Mouse (Mus musculus): ENCODE data around the gene Hcfc2.

The Hcfc2 gene

GRCm38 (mm10) chr10:82695956-82696355, at the start of gene Hcfc2:
Gene Hcfc2, plus strand, starts transcription at chr10:82696160.
- in situ Hi-C loops (cut with MboI, MseI), result no loop called here

DNA sequence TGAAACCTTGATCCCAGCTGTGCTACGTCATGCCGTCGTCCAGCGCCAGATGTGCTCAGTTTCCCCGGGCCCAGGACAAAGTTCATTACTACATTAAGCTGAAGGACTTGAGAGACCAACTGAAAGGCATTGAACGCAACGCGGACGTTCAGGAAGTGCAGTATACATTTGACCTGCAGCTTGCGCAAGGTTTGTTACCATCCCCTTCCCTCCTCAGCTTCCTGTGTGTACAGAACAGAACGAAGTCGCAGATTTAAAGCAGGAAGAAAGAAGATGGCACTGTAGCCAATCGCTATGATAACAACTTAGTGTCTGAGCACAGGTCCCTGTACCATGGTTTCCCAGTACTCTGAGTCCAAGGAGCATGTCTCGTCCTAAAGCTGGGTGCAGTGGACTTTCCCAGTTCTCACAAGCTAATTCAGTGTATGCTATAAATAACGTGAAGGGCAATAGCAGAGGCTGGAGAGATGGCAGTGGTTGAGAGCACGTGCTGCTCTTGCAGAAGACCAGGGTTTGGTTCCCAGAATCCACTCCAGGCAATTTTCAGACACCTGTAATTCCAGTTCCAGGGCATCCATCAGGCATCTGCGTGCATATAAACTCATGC, 48.7 kb upstream of the Hcfc2 start:
- in situ Hi-C loops (cut with MboI, MseI), result loop anchor here (10.0 kb wide), 1 partner anchor 217 kb away; the partner anchor contains the start of gene Eid3

DNA sequence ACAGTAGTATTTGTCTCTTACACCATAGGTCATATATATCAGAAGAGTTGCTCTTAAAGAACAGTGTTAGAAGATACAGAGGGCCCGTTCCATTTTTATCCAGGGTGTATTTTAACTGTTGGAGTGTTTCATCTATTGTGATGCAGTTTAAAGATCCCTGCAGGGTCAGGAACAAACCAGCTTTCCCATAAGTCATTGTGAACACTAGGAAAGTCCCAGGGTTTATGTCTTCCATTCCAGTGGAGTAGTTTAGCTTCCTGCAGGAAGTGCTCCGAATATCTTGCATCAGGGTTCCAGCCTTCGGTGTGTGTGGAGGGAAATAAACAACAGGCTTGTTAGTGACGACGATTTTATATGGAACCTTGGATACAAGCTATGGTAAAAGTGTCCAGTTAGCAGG, 44.7 kb upstream of the Hcfc2 start:
- in situ Hi-C loops (cut with MboI, MseI), result loop anchor here (25.0 kb wide), 1 partner anchor 886 kb away; the partner anchor contains the start of genes Aldh1l2 and Washc4

DNA sequence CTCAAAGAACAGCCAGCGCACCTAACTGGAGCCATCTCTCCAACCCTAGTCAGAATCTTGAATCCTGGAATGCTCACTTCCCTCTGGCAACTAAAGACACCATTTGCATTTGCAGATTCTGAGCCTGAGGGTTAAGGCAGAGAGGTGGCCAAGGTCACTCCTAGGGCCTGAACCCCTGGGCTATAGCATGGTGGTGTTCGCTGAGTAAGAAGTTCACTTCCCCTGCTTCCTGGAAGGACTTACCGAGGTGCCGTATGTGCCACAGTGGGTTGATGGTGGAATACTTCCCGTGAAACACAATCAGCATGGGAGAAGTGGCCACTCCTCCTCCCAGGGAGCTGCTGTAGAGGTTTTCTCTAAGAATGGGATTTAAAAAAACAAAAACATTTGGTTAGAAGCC, 43.3 kb upstream of the Hcfc2 start:
- in situ Hi-C loops (cut with MboI, MseI), result loop anchor here (25.0 kb wide), 1 partner anchor 885 kb away; the partner anchor contains the start of genes Aldh1l2 and Washc4

GRCm38 (mm10) chr10:82654581-82654980, 41.4 kb upstream of the Hcfc2 start:
- in situ Hi-C loops (cut with MboI, MseI), result loop anchor here (25.0 kb wide), 1 partner anchor 883 kb away; the partner anchor contains the start of genes Aldh1l2 and Washc4

DNA sequence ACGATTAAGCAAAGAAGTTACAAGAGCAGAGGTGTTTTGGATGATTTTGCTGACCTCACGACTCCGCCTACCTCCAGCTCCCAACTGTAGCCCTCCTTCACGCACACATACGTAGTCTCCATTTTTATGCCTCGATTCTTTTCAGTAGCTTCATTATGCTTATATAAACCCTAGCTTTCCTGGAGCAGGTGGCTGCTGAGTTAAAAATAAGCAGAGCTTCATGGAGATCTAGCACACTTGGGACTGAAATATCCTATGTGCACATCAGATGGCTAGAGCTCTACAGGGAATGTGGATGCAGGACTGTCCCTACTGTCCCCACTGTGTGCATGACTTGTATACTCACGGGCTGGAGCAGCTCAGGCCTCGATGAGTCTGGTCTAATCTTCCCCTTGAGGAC, 34.1 kb upstream of the Hcfc2 start:
- in situ Hi-C loops (cut with MboI, MseI), result loop anchor here (25.0 kb wide), 1 partner anchor 875 kb away; the partner anchor contains the start of genes Aldh1l2 and Washc4

DNA sequence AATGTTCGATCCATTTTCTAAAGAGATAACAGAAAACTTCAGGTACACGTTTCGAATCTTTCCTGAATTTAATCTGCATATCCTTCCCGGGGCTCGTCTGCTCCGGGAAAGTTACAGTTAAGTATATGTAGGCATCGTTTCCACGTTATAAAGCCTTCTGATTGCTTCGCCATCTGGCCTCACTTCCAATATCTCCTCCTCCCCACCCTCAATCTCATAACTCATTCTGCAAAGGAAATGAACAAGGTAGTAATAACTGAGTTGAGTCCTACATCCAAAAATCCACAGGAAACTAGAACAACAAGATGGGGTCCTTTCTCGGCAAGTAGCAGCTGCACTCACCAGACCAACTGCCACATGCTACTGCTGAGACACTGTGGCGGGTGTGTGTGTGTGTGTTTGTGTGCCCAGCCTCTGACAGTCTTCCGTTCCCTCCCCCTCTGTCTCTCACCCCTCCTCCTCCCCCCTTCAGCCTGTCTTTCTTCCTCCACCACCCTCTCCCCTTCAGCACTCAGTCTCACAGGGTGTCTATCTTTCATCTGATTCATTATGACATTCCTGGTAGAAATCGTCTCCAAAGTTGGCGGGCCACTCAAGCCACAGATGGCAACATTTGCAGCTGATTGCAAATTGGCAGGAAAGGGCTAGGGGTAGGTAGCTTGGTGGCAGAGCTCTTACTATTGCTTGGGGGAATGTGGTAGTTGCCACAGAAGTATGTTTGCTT, 33.5 kb upstream of the Hcfc2 start:
- in situ Hi-C loops (cut with MboI, MseI), result loop anchor here (25.0 kb wide), 1 partner anchor 875 kb away; the partner anchor contains the start of genes Aldh1l2 and Washc4

DNA sequence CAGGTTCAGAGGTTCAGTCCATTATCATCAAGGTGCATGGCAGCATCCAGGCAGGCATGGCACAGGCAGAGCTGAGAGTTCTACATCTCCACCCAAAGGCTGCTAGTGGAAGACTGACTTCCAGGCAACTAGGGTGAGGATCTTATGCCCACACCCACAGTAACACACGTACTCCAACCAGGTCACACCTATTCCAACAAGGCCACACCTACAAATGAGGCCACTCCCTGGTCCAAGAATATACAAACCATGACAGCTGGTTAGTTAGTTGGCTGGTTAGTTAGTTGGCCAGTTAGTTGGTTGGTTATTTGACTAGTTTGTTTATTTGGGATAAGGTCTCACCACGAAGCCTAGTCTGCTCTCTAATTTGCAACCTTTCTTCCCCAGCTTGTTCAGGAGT, 32.7 kb upstream of the Hcfc2 start:
- in situ Hi-C loops (cut with MboI, MseI), result loop anchor here (25.0 kb wide), 1 partner anchor 874 kb away; the partner anchor contains the start of genes Aldh1l2 and Washc4

DNA sequence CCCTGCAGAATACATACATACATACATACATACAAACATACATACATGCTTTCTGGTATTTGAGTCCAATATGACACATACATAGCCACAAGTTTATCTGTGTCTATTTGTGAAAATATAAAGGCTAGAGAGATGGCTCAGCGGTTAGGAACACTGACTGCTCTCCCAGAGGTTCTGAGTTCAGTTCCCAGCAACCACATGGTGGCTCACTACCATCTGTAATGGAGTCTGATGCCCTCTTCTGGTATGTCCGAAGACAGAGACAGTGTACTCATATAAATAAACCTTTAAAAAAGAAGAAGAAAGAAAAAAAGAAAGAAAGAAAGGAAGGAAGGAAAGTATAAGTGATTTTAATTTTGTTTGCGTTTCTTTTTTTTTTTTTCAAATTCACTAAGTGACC, 30.0 kb upstream of the Hcfc2 start:
- in situ Hi-C loops (cut with MboI, MseI), result loop anchor here (5.0 to 25.0 kb wide), 2 partner anchors 66 to 871 kb away; partner anchors contain the start of genes Aldh1l2 and Washc4

GRCm38 (mm10) chr10:82666436-82667234, 29.3 kb upstream of the Hcfc2 start:
- in situ Hi-C loops (cut with MboI, MseI), result loop anchor here (5.0 to 25.0 kb wide), 2 partner anchors 66 to 871 kb away; partner anchors contain the start of genes Aldh1l2 and Washc4

GRCm38 (mm10) chr10:82670205-82670604, 25.8 kb upstream of the Hcfc2 start:
- in situ Hi-C loops (cut with MboI, MseI), result loop anchor here (5.0 to 25.0 kb wide), 2 partner anchors 653 to 867 kb away; partner anchors contain the start of genes Aldh1l2 and Washc4

GRCm38 (mm10) chr10:82676949-82677348, 19.0 kb upstream of the Hcfc2 start:
- in situ Hi-C loops (cut with MboI, MseI), result no loop called here

- in situ Hi-C loops (cut with MboI, MseI), result no loop called here
Measured at GRCm38 (mm10) chr10:82680769-82681168, 15.2 kb upstream of the Hcfc2 start.

GRCm38 (mm10) chr10:82681639-82682038, 14.3 kb upstream of the Hcfc2 start:
- in situ Hi-C loops (cut with MboI, MseI), result no loop called here

GRCm38 (mm10) chr10:82685440-82685839, 10.5 kb upstream of the Hcfc2 start:
- in situ Hi-C loops (cut with MboI, MseI), result no loop called here

DNA sequence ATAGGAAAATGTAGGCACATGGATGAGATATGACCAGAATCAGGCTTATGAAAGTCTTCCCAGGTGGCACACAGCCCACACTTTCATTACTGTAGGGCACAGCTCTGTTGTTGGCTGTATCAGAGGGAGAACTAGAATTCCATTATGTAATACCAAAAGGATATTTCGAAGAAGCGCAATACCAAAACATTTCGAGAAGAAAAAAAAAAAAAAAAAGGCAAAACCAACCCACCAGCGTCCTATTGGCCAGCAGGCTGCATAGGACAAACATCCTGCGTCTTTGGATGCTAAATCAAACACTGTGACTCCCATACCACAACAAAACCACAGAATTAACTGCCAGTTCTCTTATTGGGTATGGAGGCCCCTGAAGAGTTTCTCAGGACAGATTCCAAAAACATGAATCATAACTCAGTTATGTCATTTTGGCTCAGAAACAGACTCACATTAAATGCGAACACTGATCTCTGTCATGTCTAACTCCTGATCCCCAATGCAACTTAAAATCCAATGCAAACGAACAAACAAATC, 6.2 kb upstream of the Hcfc2 start:
- in situ Hi-C loops (cut with MboI, MseI), result no loop called here

DNA sequence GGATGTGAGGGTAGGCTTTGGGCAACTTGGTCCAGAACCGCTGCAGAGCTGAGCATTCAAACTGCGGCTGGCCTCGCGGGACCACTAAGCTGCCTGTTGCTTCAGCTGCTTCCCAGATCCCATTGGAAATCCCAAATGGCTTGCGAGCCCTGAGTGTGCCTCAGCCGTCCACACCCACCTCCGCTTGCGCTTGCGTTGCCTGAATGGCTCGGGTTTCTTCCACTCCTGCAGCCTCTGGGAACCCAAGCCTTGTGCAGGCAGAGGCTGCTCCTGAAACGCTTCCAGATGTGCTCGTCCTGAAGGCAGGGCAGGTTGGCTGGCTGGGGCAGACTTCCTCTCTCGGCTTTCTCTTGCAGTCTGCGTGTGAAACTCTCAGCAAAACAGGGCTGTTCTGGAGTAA, 5.5 kb upstream of the Hcfc2 start, which contains the start of gene Glt8d2:
TSS of gene Glt8d2 (minus strand) at position 157 of the 400 bp plus-strand sequence.
- in situ Hi-C loops (cut with MboI, MseI), result no loop called here

DNA sequence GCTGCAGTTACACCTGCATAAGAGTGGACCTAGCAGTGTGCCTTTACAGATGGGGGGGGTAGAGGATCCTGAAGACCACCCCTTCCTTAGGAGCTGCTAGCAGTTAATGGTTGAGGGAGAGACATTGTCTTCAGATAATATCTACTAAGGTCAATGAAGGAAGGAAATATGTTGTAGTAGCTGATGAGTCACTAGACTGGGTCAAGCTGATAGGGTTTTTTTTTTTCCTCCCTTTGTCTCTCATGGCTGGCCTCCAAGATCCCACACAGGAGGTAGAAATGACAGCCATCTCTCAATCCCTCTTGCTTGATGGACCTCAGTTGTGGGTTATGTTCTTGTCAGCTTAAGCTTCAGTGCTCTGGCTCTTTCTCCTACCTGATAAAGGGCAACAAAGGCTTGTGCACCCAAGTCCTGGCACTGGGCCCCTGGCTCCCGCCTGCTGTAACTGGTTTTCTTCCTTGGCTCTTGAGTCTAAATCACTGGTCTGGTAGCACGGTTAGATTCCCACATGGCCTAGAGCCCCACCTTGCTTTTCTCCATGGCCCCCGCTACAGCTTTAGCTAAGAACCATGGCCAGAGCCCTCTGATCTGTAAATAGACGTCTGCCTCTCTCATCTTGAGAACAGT, 606 bp downstream of the Hcfc2 start:
- in situ Hi-C loops (cut with MboI, MseI), result no loop called here

DNA sequence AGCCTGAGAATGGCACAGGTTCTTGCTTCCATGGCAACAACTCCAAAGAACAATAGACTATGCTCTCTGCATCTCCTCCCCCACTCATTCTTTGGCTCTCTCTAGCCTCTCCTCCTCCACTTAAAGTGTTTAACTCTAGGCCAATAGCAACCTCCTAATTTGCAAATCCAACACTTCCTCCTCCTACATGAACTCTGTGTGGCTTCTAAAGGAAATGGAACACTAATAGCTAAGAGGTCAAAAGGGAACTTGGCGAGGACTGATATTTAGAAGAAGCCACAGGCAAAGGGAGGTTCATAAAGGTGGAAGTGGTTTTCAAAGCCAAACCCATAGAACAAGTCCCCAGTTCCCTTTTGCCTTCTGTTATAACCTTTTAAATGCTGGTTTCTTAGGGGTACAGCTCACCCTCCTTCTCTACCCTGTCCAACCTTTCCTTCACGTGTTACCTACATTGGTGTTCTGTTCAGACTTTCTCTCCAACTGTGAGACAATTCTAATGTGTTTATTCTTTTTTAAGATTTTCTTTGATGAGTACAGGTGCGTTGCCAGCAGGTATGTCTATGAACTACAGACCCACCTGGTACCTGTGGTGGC, 1.4 kb downstream of the Hcfc2 start:
- in situ Hi-C loops (cut with MboI, MseI), result no loop called here

DNA sequence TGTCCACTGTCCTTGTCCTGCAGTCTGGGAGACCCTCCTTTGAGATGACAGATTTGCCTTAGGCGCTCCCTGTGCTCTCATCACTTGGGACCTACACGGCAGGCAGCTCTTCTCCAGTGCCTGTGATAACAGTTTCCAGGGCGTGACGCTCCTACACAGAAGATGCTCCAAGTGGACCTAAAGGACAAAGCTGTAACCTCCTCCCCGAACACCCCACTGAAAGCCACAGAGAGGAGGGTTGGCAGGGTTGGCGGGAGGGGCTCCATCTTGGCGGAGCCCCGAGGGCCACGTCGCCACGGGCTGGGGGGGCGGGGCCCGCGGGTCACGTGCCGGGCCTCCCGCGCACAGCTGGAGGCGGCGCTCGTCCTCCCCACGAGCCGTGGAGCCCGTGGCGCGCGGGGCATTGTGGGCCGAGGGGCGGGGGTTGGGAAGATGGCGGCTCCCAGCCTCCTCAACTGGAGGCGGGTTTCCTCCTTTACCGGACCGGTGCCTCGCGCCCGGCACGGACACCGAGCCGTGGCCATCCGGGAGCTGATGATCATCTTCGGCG, 2.8 kb downstream of the Hcfc2 start:
- in situ Hi-C loops (cut with MboI, MseI), result no loop called here
